Mouse (Mus musculus): ENCODE results near the gene Snx21.

GRCm38 (mm10) chr2:164783926-164784581 is 1.6 kb upstream of the Snx21 start:
- no peak for TF ChIP-seq ZNF384 (IDR thresholded peaks at IDR 0.05; ENCODE audit: low read depth, low read length)
- no peak for TF ChIP-seq ZC3H11A (IDR thresholded peaks at IDR 0.05; ENCODE audit: borderline replicate concordance, low read depth, low read length)
